Mouse (Mus musculus) embryonic facial prominence, embryonic 12.5 days (tissue): ENCODE measurements around the gene Vps8. TPM values are rescaled to one million over a fixed set of nuclear protein-coding genes. Genes with fewer than 3 reads are reported as not detected.

Experiments used
- ATAC-seq: fragments of 200-750 bp; cut with Nextera tagmentation; 2 replicates; pipeline ENCODE4 v1.8.0; 2017; ENCODE audit not compliant: insufficient number of reproducible peaks, insufficient read depth, low FRiP score, low TSS enrichment
- H3K27ac ChIP-seq: fragments of 300-500 bp; sonication (generic); 2 replicates; pipeline ENCODE4 v1.5.1; 2016; ENCODE audit warnings: mild to moderate bottlenecking
- H3K27me3 ChIP-seq: fragments of 300-500 bp; sonication (generic); 2 replicates; pipeline ENCODE4 v1.6.1; 2016; ENCODE audit warnings: mild to moderate bottlenecking, moderate library complexity
- H3K36me3 ChIP-seq: fragments of 300-500 bp; sonication (generic); 2 replicates; pipeline ENCODE4 v1.6.1; 2016; ENCODE audit warnings: mild to moderate bottlenecking
- H3K4me1 ChIP-seq: fragments of 300-500 bp; sonication (generic); 2 replicates; pipeline ENCODE4 v1.6.1; 2016
- H3K4me2 ChIP-seq: fragments of 300-500 bp; sonication (generic); replicated peaks from 2 replicates; pipeline ENCODE4 v1.6.1; 2016; ENCODE audit warnings: mild to moderate bottlenecking, moderate library complexity
- H3K4me3 ChIP-seq: fragments of 300-500 bp; sonication (generic); 2 replicates; pipeline ENCODE4 v1.5.1; 2016; ENCODE audit warnings: mild to moderate bottlenecking
- H3K9ac ChIP-seq: fragments of 300-500 bp; sonication (generic); 2 replicates; pipeline ENCODE4 v1.6.1; 2016; ENCODE audit warnings: mild to moderate bottlenecking, moderate library complexity
- H3K9me3 ChIP-seq: fragments of 300-500 bp; sonication (generic); 2 replicates; pipeline ENCODE4 v1.6.1; 2016; ENCODE audit warnings: mild to moderate bottlenecking, moderate library complexity
- WGBS: fragments of 180-500 bp; shearing (Covaris S2); methylation state at CpG from one replicate; pipeline ENCODE4 v1.1.7; 2016; 5-methylcytosine and 5-hydroxymethylcytosine counted together
- polyA plus RNA-seq: library from polyadenylated mRNA; unstranded; fragments of >200 nt; fragmentation: Nextera tagmentation; extraction: Ambion mirVana; gene quantifications from 2 replicates; pipeline ENCODE4 v1.2.1, GENCODE M21; 2016

The Vps8 gene
- polyA plus RNA-seq, 1 experiment from 2014 or later: 16.7 TPM

- ATAC-seq: 0 out of 2 replicates have a peak, but pooled peaks have one; percentile 38
- Histone ChIP-seq H3K4me1 (peaks cover 12% of the 10 kb centered on the region), H3K9ac (no peak overlapping the region), H3K27me3 (no peaks in the 10 kb centered on the region), H3K4me3 (no peak overlapping the region), H3K4me2 (no peak overlapping the region), H3K9me3 (no peaks in the 10 kb centered on the region), H3K36me3 (no peaks in the 10 kb centered on the region), H3K27ac (peak overlapping the region; percentile 5)
Measured at GRCm38 (mm10) chr16:21441012-21441411, 18.1 kb downstream of the Vps8 start.

- peak overlapping the region; percentile 13; the same call in 1 of the 2 replicates for H3K4me2 ChIP-seq
- ATAC-seq: no peak; the same call in 1 of the 2 replicates
- no peak overlapping the region for H3K4me3 ChIP-seq
- no peaks in the 10 kb centered on the region for H3K9me3 ChIP-seq
- 12% methylated on average over 9 of the region's 9 CpGs for WGBS
- H3K4me1 ChIP-seq: peaks cover 18% of the 10 kb centered on the region
- no peak overlapping the region for H3K9ac ChIP-seq
- H3K27ac ChIP-seq: peak overlapping the region; percentile 41; the same call in 1 of the 2 replicates
- no peaks in the 10 kb centered on the region for H3K27me3 ChIP-seq
- no peaks in the 10 kb centered on the region for H3K36me3 ChIP-seq
Measured at GRCm38 (mm10) chr16:21445026-21445625, 22.2 kb downstream of the Vps8 start.

GRCm38 (mm10) chr16:21447447-21447846 lies 24.5 kb downstream of the Vps8 start:
- no peaks in the 10 kb centered on the region for H3K36me3 ChIP-seq

GRCm38 (mm10) chr16:21448464-21448863 lies 25.5 kb downstream of the Vps8 start:
- WGBS: 84% methylated on average over 5 of the region's 5 CpGs
- H3K4me1 ChIP-seq: peaks cover 18% of the 10 kb centered on the region
- H3K27me3 ChIP-seq: no peaks in the 10 kb centered on the region
- no peak overlapping the region for H3K4me2 ChIP-seq
- no peak overlapping the region for H3K27ac ChIP-seq
- H3K4me3 ChIP-seq: no peak overlapping the region
- H3K36me3 ChIP-seq: no peaks in the 10 kb centered on the region
- no peak overlapping the region for H3K9ac ChIP-seq
- no peak for ATAC-seq
- H3K9me3 ChIP-seq: no peaks in the 10 kb centered on the region

More at GRCm38 (mm10) chr16:21447447-21447846, 24.5 kb downstream of the Vps8 start:
- ATAC-seq: no peak
- Histone ChIP-seq H3K9me3 (no peaks in the 10 kb centered on the region), H3K9ac (no peak overlapping the region), H3K4me3 (no peak overlapping the region), H3K27ac (no peak overlapping the region), H3K4me1 (peaks cover 18% of the 10 kb centered on the region), H3K27me3 (no peaks in the 10 kb centered on the region), H3K4me2 (no peak overlapping the region)
- 87% methylated on average over 5 of the region's 5 CpGs for WGBS

GRCm38 (mm10) chr16:21449890-21450289 lies 27.0 kb downstream of the Vps8 start:
- 77% methylated on average over 8 of the region's 8 CpGs for WGBS
- Histone ChIP-seq H3K36me3 (no peaks in the 10 kb centered on the region), H3K9me3 (no peaks in the 10 kb centered on the region)

GRCm38 (mm10) chr16:21452569-21452968 lies 29.7 kb downstream of the Vps8 start:
- H3K9ac ChIP-seq: no peak overlapping the region
- no peaks in the 10 kb centered on the region for H3K27me3 ChIP-seq
- no peak overlapping the region for H3K4me2 ChIP-seq
- no peaks in the 10 kb centered on the region; the same call in 1 of the 2 replicates for H3K36me3 ChIP-seq
- no peak for ATAC-seq
- no peak overlapping the region for H3K4me3 ChIP-seq
- no peaks in the 10 kb centered on the region for H3K9me3 ChIP-seq
- H3K27ac ChIP-seq: no peak overlapping the region
- WGBS: 58% methylated on average over 6 of the region's 6 CpGs
- H3K4me1 ChIP-seq: no peaks in the 10 kb centered on the region

More at GRCm38 (mm10) chr16:21449890-21450289, 27.0 kb downstream of the Vps8 start:
- no peak overlapping the region for H3K27ac ChIP-seq
- H3K4me1 ChIP-seq: peaks cover 16% of the 10 kb centered on the region
- no peaks in the 10 kb centered on the region for H3K27me3 ChIP-seq
- no peak overlapping the region for H3K4me3 ChIP-seq
- no peak for ATAC-seq
- H3K9ac ChIP-seq: no peak overlapping the region
- no peak overlapping the region for H3K4me2 ChIP-seq

GRCm38 (mm10) chr16:21457639-21458369 lies 34.9 kb downstream of the Vps8 start:
- Histone ChIP-seq H3K4me3 (no peak overlapping the region), H3K27ac (no peak overlapping the region), H3K9me3 (no peaks in the 10 kb centered on the region), H3K4me2 (no peak overlapping the region), H3K36me3 (peaks cover 4% of the 10 kb centered on the region; the same call in 1 of the 2 replicates), H3K9ac (no peak overlapping the region), H3K4me1 (no peaks in the 10 kb centered on the region), H3K27me3 (no peaks in the 10 kb centered on the region)
- WGBS: 66% methylated on average over 14 of the region's 14 CpGs
- ATAC-seq: no peak

GRCm38 (mm10) chr16:21465868-21466267 lies 43.0 kb downstream of the Vps8 start:
- Histone ChIP-seq H3K27me3 (no peaks in the 10 kb centered on the region), H3K9me3 (no peaks in the 10 kb centered on the region), H3K4me3 (no peak overlapping the region), H3K9ac (no peak overlapping the region), H3K36me3 (peaks cover 6% of the 10 kb centered on the region; the same call in 1 of the 2 replicates), H3K27ac (no peak overlapping the region), H3K4me1 (no peaks in the 10 kb centered on the region), H3K4me2 (no peak overlapping the region)
- 66% methylated on average over 8 of the region's 8 CpGs for WGBS
- ATAC-seq: no peak

GRCm38 (mm10) chr16:21470416-21470815 lies 47.5 kb downstream of the Vps8 start:
- no peak overlapping the region for H3K4me2 ChIP-seq
- H3K27ac ChIP-seq: no peak overlapping the region
- no peaks in the 10 kb centered on the region for H3K4me1 ChIP-seq
- peaks cover 13% of the 10 kb centered on the region; the same call in 1 of the 2 replicates for H3K36me3 ChIP-seq
- H3K9me3 ChIP-seq: no peaks in the 10 kb centered on the region
- no peak overlapping the region for H3K4me3 ChIP-seq
- 86% methylated on average over 4 of the region's 4 CpGs for WGBS
- no peak overlapping the region for H3K9ac ChIP-seq
- ATAC-seq: no peak
- no peaks in the 10 kb centered on the region for H3K27me3 ChIP-seq

GRCm38 (mm10) chr16:21477074-21477473 lies 54.2 kb downstream of the Vps8 start:
- no peaks in the 10 kb centered on the region for H3K4me1 ChIP-seq
- ATAC-seq: no peak
- no peak overlapping the region for H3K9ac ChIP-seq
- no peak overlapping the region for H3K4me3 ChIP-seq
- H3K27me3 ChIP-seq: no peaks in the 10 kb centered on the region
- peaks cover 13% of the 10 kb centered on the region; the same call in 1 of the 2 replicates for H3K36me3 ChIP-seq
- no peak overlapping the region for H3K27ac ChIP-seq
- no peak overlapping the region for H3K4me2 ChIP-seq
- 88% methylated on average over 4 of the region's 4 CpGs for WGBS
- H3K9me3 ChIP-seq: no peaks in the 10 kb centered on the region

- Histone ChIP-seq H3K9ac (no peak overlapping the region), H3K9me3 (no peaks in the 10 kb centered on the region), H3K27ac (no peak overlapping the region), H3K4me1 (no peaks in the 10 kb centered on the region), H3K4me3 (no peak overlapping the region), H3K27me3 (no peaks in the 10 kb centered on the region), H3K36me3 (peaks cover 9% of the 10 kb centered on the region; the same call in 1 of the 2 replicates), H3K4me2 (no peak overlapping the region)
- WGBS: 81% methylated on average over 9 of the region's 9 CpGs
- no peak for ATAC-seq
Measured at GRCm38 (mm10) chr16:21478376-21478775, 55.5 kb downstream of the Vps8 start.

GRCm38 (mm10) chr16:21483803-21484202 lies 60.9 kb downstream of the Vps8 start:
- Histone ChIP-seq H3K4me3 (no peak overlapping the region), H3K4me1 (no peaks in the 10 kb centered on the region), H3K9me3 (no peaks in the 10 kb centered on the region), H3K27me3 (no peaks in the 10 kb centered on the region), H3K27ac (no peak overlapping the region), H3K9ac (no peak overlapping the region), H3K4me2 (no peak overlapping the region), H3K36me3 (no peaks in the 10 kb centered on the region)
- 91% methylated on average over 5 of the region's 5 CpGs for WGBS
- ATAC-seq: no peak
